Mouse (Mus musculus): ENCODE data around the gene Pask. TPM values are rescaled to one million over a fixed set of nuclear protein-coding genes. Genes with fewer than 3 reads are reported as not detected.

The Pask gene
- polyA plus RNA-seq, 1 experiment from 2014 or later: 14.7 TPM

DNA sequence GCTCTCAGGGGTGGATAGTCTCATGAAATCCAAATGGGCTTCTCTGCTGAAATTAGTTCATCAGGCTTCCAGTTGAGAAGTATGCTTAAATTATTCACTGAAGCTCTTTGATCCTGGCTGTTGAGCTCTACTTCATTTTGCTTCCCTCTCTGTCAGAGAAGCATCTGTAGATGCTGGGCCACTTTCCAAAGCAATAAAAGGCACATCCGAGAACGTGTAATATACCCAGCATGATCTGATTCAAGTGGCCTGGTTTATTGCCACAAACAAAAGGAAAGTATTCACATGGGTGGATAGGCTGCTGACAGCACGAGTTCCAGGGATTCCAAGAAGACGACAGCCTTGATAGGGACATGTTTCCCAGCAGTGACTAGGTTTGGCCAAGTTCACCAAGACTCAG lies 6.4 kb upstream of the Pask start:
- no peak overlapping the region for H3K4me3 ChIP-seq (ENCODE audit: low read length)
- peaks cover under 1% of the 10 kb centered on the region for H3K4me1 ChIP-seq (replicated peaks; ENCODE audit: control insufficient read depth, insufficient read depth, low read length)
- ATAC-seq (ENCODE audit: low read depth): no peak
- H3K27ac ChIP-seq (ENCODE audit: low read length): no peak overlapping the region
- H3K36me3 ChIP-seq (ENCODE audit: control insufficient read depth, insufficient read depth, low read length): peaks cover 39% of the 10 kb centered on the region
- no peaks in the 10 kb centered on the region for H3K9me3 ChIP-seq (ENCODE audit: control insufficient read depth, low read length)
- 82% methylated on average over 4 of the region's 4 CpGs for WGBS
- no peak overlapping the region for H3K9ac ChIP-seq (ENCODE audit: low read length)
- no peaks in the 10 kb centered on the region for H3K27me3 ChIP-seq (ENCODE audit: control insufficient read depth, insufficient read depth, low read depth, low read length)
- no peak overlapping the region for H3K4me2 ChIP-seq (ENCODE audit: low read depth, low read length)

DNA sequence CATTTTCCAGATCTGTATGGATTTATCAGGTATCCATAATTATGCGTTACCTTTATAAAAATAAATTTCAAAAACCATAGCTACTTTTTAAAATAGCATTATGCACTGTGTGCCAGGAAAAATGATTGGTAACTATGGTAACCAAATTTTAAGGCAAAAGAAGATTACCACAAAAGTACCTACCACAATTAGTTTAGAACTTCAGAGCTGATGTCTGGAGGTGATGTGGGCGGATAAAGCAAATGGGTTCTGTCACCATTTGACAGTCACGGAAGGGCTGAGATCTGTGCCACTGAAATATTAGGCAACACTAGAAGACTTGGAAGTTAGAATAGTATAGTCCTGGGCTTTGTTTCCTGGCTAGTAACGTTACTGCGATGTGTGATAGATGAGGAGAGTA lies 3.9 kb upstream of the Pask start:
- 79% methylated on average over 5 of the region's 5 CpGs for WGBS
- Histone ChIP-seq H3K4me3 (ENCODE audit: low read length) (no peak overlapping the region), H3K27ac (ENCODE audit: low read length) (no peak overlapping the region), H3K27me3 (ENCODE audit: control insufficient read depth, insufficient read depth, low read depth, low read length) (no peaks in the 10 kb centered on the region), H3K9me3 (ENCODE audit: control insufficient read depth, low read length) (no peaks in the 10 kb centered on the region), H3K4me2 (ENCODE audit: low read depth, low read length) (no peak overlapping the region), H3K36me3 (ENCODE audit: control insufficient read depth, insufficient read depth, low read length) (peaks cover 21% of the 10 kb centered on the region), H3K9ac (ENCODE audit: low read length) (no peak overlapping the region), H3K4me1 (replicated peaks; ENCODE audit: control insufficient read depth, insufficient read depth, low read length) (peaks cover 7% of the 10 kb centered on the region)
- ATAC-seq (ENCODE audit: low read depth): no peak

DNA sequence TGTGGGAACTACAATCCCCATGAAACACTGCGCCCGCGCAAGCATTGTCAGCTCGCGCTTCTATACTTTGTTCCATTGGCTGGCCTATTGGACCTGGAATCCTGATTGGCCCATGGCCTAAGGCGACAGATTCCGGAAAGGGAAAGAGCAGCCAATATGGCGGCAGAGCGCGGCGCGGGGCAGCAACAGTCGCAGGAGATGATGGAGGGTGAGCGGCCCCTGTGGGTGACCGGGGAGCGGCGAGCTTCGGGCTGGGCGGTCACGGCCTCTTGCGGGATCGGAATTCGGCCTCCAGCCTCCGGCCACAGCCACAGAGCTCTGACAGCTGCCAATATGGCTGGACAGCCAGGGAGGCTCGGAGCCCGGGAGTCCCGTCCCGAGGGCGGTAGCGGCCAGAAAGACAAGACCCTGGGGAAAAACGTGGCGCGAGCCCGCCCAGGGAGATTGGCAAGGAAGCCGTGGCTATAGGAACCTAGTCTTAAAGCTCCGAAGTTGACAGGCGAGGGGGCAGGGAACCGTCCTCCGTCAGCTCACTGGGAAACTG lies 294 bp upstream of the Pask start:
- H3K27me3 ChIP-seq (ENCODE audit: control insufficient read depth, insufficient read depth, low read depth, low read length): no peaks in the 10 kb centered on the region
- WGBS: under 1% methylated on average over 39 of the region's 39 CpGs
- peak overlapping the region; percentile 98 for H3K4me3 ChIP-seq (ENCODE audit: low read length)
- peaks cover 16% of the 10 kb centered on the region for H3K4me1 ChIP-seq (replicated peaks; ENCODE audit: control insufficient read depth, insufficient read depth, low read length)
- peak; percentile 97 for ATAC-seq (ENCODE audit: low read depth)
- H3K4me2 ChIP-seq (ENCODE audit: low read depth, low read length): peak overlapping the region; percentile 90
- peaks cover 9% of the 10 kb centered on the region for H3K36me3 ChIP-seq (ENCODE audit: control insufficient read depth, insufficient read depth, low read length)
- H3K9ac ChIP-seq (ENCODE audit: low read length): peak overlapping the region; percentile 92
- H3K9me3 ChIP-seq (ENCODE audit: control insufficient read depth, low read length): no peaks in the 10 kb centered on the region
- peak overlapping the region; percentile 27; the same call in 1 of the 2 replicates for H3K27ac ChIP-seq (ENCODE audit: low read length)

DNA sequence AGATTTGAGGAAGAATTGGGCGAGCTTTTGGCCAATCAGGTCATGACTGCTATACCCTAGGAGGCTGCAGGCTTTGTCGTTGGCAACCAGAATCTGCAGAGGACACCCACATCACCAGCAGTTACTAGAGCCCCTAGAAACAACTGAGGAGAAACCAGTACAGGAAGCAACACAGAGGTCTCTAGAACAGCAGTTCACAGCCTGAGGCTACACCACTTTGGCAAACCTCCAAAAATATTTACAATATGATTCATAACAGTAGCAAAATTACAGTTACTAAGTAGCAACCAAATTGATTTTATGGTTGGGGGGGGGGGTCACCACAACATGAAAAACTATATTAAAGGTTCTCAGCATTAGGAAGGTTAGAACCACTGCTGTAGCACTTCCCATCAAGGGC lies 8.7 kb downstream of the Pask start:
- Histone ChIP-seq H3K27ac (ENCODE audit: low read length) (no peak overlapping the region), H3K4me2 (ENCODE audit: low read depth, low read length) (no peak overlapping the region), H3K4me1 (replicated peaks; ENCODE audit: control insufficient read depth, insufficient read depth, low read length) (no peaks in the 10 kb centered on the region), H3K4me3 (ENCODE audit: low read length) (no peak overlapping the region), H3K9ac (ENCODE audit: low read length) (no peak overlapping the region), H3K27me3 (ENCODE audit: control insufficient read depth, insufficient read depth, low read depth, low read length) (no peaks in the 10 kb centered on the region), H3K9me3 (ENCODE audit: control insufficient read depth, low read length) (no peaks in the 10 kb centered on the region), H3K36me3 (ENCODE audit: control insufficient read depth, insufficient read depth, low read length) (0 out of 2 replicates have a peak, but pooled peaks cover 2% of the 10 kb centered on the region)
- no peak for ATAC-seq (ENCODE audit: low read depth)
- 72% methylated on average over 2 of the region's 2 CpGs for WGBS

DNA sequence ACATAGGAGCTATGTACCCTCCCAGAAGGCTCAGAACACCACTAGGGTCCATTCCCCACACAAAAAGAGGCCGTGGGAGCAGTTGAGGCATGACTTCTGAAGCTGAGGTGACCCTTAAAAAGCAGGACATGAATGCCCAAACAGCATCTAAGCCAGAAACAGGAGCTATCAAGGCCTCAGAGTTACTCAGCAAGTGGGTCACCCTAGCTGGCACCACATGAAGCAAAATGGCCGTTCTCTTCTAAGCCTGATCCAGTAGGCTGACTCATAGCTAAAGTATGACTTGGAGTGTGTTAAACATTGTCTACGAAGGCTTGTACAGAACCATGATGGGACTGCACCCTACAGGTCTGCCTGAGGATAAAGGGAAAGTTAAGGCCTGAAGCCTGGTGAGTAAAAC lies 16.8 kb downstream of the Pask start:
- Histone ChIP-seq H3K4me2 (ENCODE audit: low read depth, low read length) (no peak overlapping the region), H3K27ac (ENCODE audit: low read length) (no peak overlapping the region), H3K4me1 (replicated peaks; ENCODE audit: control insufficient read depth, insufficient read depth, low read length) (no peaks in the 10 kb centered on the region), H3K36me3 (ENCODE audit: control insufficient read depth, insufficient read depth, low read length) (peaks cover 20% of the 10 kb centered on the region), H3K9me3 (ENCODE audit: control insufficient read depth, low read length) (no peaks in the 10 kb centered on the region), H3K27me3 (ENCODE audit: control insufficient read depth, insufficient read depth, low read depth, low read length) (no peaks in the 10 kb centered on the region), H3K4me3 (ENCODE audit: low read length) (no peak overlapping the region), H3K9ac (ENCODE audit: low read length) (no peak overlapping the region)
- no peak for ATAC-seq (ENCODE audit: low read depth)
- WGBS: 80% methylated on average over 3 of the region's 3 CpGs

DNA sequence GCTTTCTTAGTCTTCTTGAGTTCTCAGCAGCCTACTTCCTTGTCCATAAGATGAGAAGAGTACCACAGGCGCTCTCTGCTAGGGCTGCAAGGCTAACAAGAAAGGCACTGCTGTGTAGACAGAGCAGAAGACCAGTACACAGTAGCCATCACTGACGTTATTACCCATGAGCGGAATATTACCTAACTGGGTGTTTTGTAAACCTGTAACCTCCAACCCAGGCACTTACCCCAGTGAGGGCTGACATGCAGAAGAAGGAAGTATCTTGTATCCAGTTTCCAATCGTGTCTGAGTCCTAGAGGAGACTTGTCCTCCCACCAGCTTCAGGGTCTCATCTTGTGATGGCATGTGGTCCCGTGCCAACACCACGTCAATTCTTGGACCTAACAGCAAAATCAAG lies 19.3 kb downstream of the Pask start:
- H3K4me2 ChIP-seq (ENCODE audit: low read depth, low read length): no peak overlapping the region
- H3K27me3 ChIP-seq (ENCODE audit: control insufficient read depth, insufficient read depth, low read depth, low read length): no peaks in the 10 kb centered on the region
- WGBS: 93% methylated on average over 6 of the region's 6 CpGs
- no peaks in the 10 kb centered on the region for H3K4me1 ChIP-seq (replicated peaks; ENCODE audit: control insufficient read depth, insufficient read depth, low read length)
- H3K9ac ChIP-seq (ENCODE audit: low read length): no peak overlapping the region
- no peaks in the 10 kb centered on the region for H3K9me3 ChIP-seq (ENCODE audit: control insufficient read depth, low read length)
- H3K36me3 ChIP-seq (ENCODE audit: control insufficient read depth, insufficient read depth, low read length): peaks cover 38% of the 10 kb centered on the region
- H3K4me3 ChIP-seq (ENCODE audit: low read length): no peak overlapping the region
- no peak for ATAC-seq (ENCODE audit: low read depth)
- H3K27ac ChIP-seq (ENCODE audit: low read length): no peak overlapping the region

DNA sequence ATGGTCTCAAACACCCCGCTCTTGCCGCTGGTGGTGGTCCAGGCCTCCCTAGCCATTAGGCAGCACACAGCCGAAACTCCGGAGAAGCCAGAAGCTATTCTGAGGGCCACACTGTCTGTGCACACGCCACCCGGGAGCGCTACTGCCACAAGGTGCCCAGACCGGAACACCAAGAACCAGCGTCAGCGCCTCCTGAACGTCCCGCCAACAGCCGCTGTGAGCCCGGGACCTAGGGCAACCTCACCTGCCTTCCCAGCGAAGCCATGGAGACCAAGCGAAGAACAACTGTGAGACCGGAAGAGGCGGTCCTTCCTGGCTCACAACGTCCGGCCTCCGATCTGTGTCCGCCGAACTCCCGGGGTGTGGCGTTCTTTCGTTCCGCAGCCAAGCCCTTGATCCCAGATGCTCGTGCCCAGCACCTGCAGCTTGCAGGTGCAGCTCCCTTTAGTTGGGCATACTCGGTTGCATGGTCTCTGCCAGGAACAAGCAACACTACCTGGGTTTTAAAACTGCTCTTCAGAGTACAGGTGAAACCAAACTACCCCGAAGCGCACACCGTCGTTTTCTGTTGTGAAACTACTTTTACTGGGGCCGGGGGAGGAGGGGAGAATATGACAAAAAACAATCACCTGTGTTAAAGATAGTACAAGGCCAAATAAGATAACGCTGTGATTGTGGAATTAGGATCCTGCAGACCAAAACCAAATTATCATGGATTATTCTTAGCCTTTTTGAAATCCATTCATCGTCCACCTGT lies 37.5 kb downstream of the Pask start, which contains the start of gene Mterf4:
Gene Mterf4 (minus strand): TSS at position 335 of the 757 bp plus-strand sequence.
- Histone ChIP-seq H3K9me3 (ENCODE audit: control insufficient read depth, low read length) (no peaks in the 10 kb centered on the region), H3K36me3 (ENCODE audit: control insufficient read depth, insufficient read depth, low read length) (peaks cover 14% of the 10 kb centered on the region), H3K4me1 (replicated peaks; ENCODE audit: control insufficient read depth, insufficient read depth, low read length) (peaks cover 7% of the 10 kb centered on the region; the same call in 1 of the 2 replicates), H3K27ac (ENCODE audit: low read length) (peak within 1 kb of the TSS; percentile 65; the same call in 1 of the 2 replicates), H3K27me3 (ENCODE audit: control insufficient read depth, insufficient read depth, low read depth, low read length) (no peaks in the 10 kb centered on the region), H3K9ac (ENCODE audit: low read length) (peak within 1 kb of the TSS; percentile 94), H3K4me2 (ENCODE audit: low read depth, low read length) (peak within 1 kb of the TSS; percentile 88), H3K4me3 (ENCODE audit: low read length) (peak within 1 kb of the TSS; percentile 97)
- peak; percentile 92 for ATAC-seq (ENCODE audit: low read depth)
- WGBS: 6% methylated on average over 36 of the region's 36 CpGs

DNA sequence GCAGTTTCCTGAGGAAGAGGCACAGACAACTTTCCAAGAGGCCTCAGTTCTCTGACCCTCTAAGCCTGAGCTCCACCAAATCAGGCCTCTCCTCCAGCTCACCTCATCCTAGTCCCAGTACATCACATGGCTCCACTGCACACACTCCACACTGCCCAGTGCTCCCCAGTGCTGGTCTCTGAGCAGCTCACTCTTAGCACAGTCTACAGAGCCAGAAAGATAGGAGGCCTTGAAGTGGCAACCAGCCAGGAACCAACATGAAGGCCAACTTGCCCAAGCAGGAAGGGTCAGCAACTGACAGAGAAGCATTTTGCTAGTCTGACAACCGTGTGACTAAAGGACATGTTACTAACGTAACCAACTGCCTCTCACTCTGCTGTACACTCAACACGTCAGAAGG lies 42.7 kb downstream of the Pask start:
- H3K9ac ChIP-seq (ENCODE audit: low read length): no peak overlapping the region
- H3K36me3 ChIP-seq (ENCODE audit: control insufficient read depth, insufficient read depth, low read length): peaks cover 38% of the 10 kb centered on the region
- ATAC-seq (ENCODE audit: low read depth): peak; percentile 30; the same call in 1 of the 2 replicates
- no peak overlapping the region for H3K27ac ChIP-seq (ENCODE audit: low read length)
- no peaks in the 10 kb centered on the region for H3K9me3 ChIP-seq (ENCODE audit: control insufficient read depth, low read length)
- H3K4me2 ChIP-seq (ENCODE audit: low read depth, low read length): no peak overlapping the region
- no peaks in the 10 kb centered on the region for H3K27me3 ChIP-seq (ENCODE audit: control insufficient read depth, insufficient read depth, low read depth, low read length)
- peaks cover 7% of the 10 kb centered on the region; the same call in 1 of the 2 replicates for H3K4me1 ChIP-seq (replicated peaks; ENCODE audit: control insufficient read depth, insufficient read depth, low read length)
- H3K4me3 ChIP-seq (ENCODE audit: low read length): no peak overlapping the region
- WGBS: 76% methylated on average over 3 of the region's 3 CpGs

DNA sequence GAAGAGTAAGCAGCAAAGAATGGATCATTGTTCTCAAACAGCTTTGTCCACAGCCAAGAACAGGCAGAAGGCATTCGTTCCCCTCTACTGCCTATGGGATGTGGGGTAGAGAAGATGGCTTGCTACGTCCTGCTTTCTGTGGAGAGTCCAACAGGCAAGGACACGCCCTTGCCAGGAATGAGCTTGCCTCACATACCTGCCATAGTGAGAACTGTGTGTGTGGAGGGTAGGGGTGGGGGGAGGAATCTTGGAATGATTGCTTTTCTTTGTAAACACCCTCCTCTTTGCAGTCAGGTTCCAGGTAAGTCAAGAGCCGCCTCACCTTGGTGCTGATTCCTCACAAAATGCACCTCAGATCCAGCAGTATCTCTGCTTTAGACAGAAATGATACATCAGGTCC lies 43.5 kb downstream of the Pask start:
- H3K36me3 ChIP-seq (ENCODE audit: control insufficient read depth, insufficient read depth, low read length): peaks cover 40% of the 10 kb centered on the region
- no peak overlapping the region for H3K27ac ChIP-seq (ENCODE audit: low read length)
- peak; percentile 64; the same call in 1 of the 2 replicates for ATAC-seq (ENCODE audit: low read depth)
- H3K27me3 ChIP-seq (ENCODE audit: control insufficient read depth, insufficient read depth, low read depth, low read length): no peaks in the 10 kb centered on the region
- H3K4me3 ChIP-seq (ENCODE audit: low read length): no peak overlapping the region
- peaks cover 3% of the 10 kb centered on the region; the same call in 1 of the 2 replicates for H3K4me1 ChIP-seq (replicated peaks; ENCODE audit: control insufficient read depth, insufficient read depth, low read length)
- H3K4me2 ChIP-seq (ENCODE audit: low read depth, low read length): no peak overlapping the region
- 75% methylated on average over 4 of the region's 4 CpGs for WGBS
- H3K9ac ChIP-seq (ENCODE audit: low read length): no peak overlapping the region
- H3K9me3 ChIP-seq (ENCODE audit: control insufficient read depth, low read length): no peaks in the 10 kb centered on the region
